Mouse (Mus musculus) cerebellum, adult 2 months (tissue): Measurements from ENCODE around the gene Mup12. TPM values are rescaled to one million over a fixed set of nuclear protein-coding genes. Genes with fewer than 3 reads are reported as not detected.
"Not testable (repeated sequence)": the region's sequence is repeated elsewhere in the genome, so short reads cannot be mapped to it uniquely, and the experiment has no call there.

Experiments
- DNase-seq, 2 experiments: peaks; one replicate each; pipeline ENCODE4 v3.0.0; 2021
- H3K27ac ChIP-seq: fragments of 200-500 bp; 2 replicates; pipeline ENCODE4 v1.5.1; 2012; ENCODE audit warnings: low read length, control low read depth, inconsistent platforms; ENCODE audit not compliant: insufficient read depth
- H3K27me3 ChIP-seq: fragments of 200-500 bp; 2 replicates; pipeline ENCODE4 v1.6.1; 2012; ENCODE audit warnings: inconsistent platforms, mild to moderate bottlenecking, low read length, moderate library complexity; ENCODE audit not compliant: control insufficient read depth, insufficient read depth
- H3K4me1 ChIP-seq: fragments of 200-500 bp; 2 replicates; pipeline ENCODE4 v1.6.1; 2011; ENCODE audit warnings: low read length; ENCODE audit not compliant: control insufficient read depth, insufficient read depth
- H3K4me3 ChIP-seq: fragments of 200-500 bp; replicated peaks from 2 replicates; pipeline ENCODE3; 2011; ENCODE audit warnings: mild to moderate bottlenecking, low read depth, low read length, control low read depth; ENCODE audit not compliant: insufficient read depth
- WGBS: fragments of 180-500 bp; shearing (Covaris S2); methylation state at CpG from one replicate; pipeline ENCODE4 v1.1.7; 2018; 5-methylcytosine and 5-hydroxymethylcytosine counted together
- polyA plus RNA-seq: library from polyadenylated mRNA; depleted of rRNA; stranded (reverse); fragments of >200 nt; gene quantifications from 2 replicates; pipeline ENCODE4 v1.2.3, GENCODE M21; 2012; rRNA removed

Gene Mup12
- polyA plus RNA-seq: not detected in 2 replicates

GRCm38 (mm10) chr4:60741226-60741625 is at the start of gene Mup12:
Gene Mup12, minus strand, starts transcription at chr4:60741326.
- not testable (repeated sequence) for H3K27ac ChIP-seq, DNase-seq, H3K4me3 ChIP-seq, H3K27me3 ChIP-seq, H3K4me1 ChIP-seq
- WGBS: 94% methylated on average over 3 of the region's 4 CpGs

Other genes with a start within 250 kb of the Mup12 start
- gene Mup1, start 239.4 kb downstream of the Mup12 start, polyA plus RNA-seq: not detected in 2 replicates
- not detected in 2 replicates for gene Mup10, start 159.1 kb downstream of the Mup12 start, polyA plus RNA-seq
- not detected in 2 replicates for gene Mup11, start 78.9 kb downstream of the Mup12 start, polyA plus RNA-seq
- not detected in 2 replicates for gene Mup22, start 80.1 kb upstream of the Mup12 start, polyA plus RNA-seq